ENCODE assay signal across 26 mouse cellular contexts in genomic region chr5:35434038-35434437, GRCm38 (mm10). TPM values are rescaled to one million over a fixed set of nuclear protein-coding genes. Genes with fewer than 3 reads are reported as not detected.
DNase-seq lines count a peak whose midpoint lies in the region; ATAC-seq and TF ChIP-seq lines count a peak whose summit lies in the region.
"Had no signal": no experiment of that assay in that cellular context is flagged by ENCODE, and none has a peak within 500 bp of the region (broad histone marks: within the 10 kb centered on the region; RNA-seq: fewer than 3 reads in every experiment).

No protein-coding gene starts in this region.

- no peaks in the 10 kb centered on the region for H3K9me3 ChIP-seq in forebrain, postnatal 0 days (ENCODE audit: low read length)
- H3K9me3 ChIP-seq in forebrain, embryonic 16.5 days (ENCODE audit: control insufficient read depth, low read length): no peaks in the 10 kb centered on the region
- peaks cover 5% of the 10 kb centered on the region; the same call in 1 of the 2 replicates for H3K9me3 ChIP-seq in liver, embryonic 12.5 days (replicated peaks)
- peaks cover 23% of the 10 kb centered on the region for H3K9me3 ChIP-seq in CH12.LX (replicated peaks; ENCODE audit: low read length)
- H3K9me3 ChIP-seq: forebrain, embryonic 13.5 days; limb, embryonic 13.5 days had no signal

- TF ChIP-seq CTCF in forebrain, postnatal 0 days (IDR thresholded peaks at IDR 0.05; ENCODE audit: low read depth): peak; percentile 37
- TF ChIP-seq CTCF in liver, adult 2 months (IDR thresholded peaks at IDR 0.05; ENCODE audit: low read depth, low read length): peak; percentile 57
- TF ChIP-seq CTCF in CH12.LX (conservative IDR thresholded peaks at IDR 0.05 in 1 of 2, IDR thresholded peaks at IDR 0.05 in 1 of 2; ENCODE audit: low read depth in 2 of 2, low read length in 2 of 2): peak; percentile 28 to 53; a peak in 2 of 4 replicates
- peak; percentile 23; the same call in 1 of the 2 replicates for TF ChIP-seq CTCF in bone marrow macrophage, adult 2 months (IDR thresholded peaks at IDR 0.05; ENCODE audit: low read depth, low read length)

- no peaks in the 10 kb centered on the region for H3K79me2 ChIP-seq in liver, adult 2 months (ENCODE audit: control insufficient read depth, insufficient read depth, low read length)
- H3K79me2 ChIP-seq in CH12.LX (replicated peaks; ENCODE audit: control insufficient read depth, extremely low read depth, insufficient read depth, poor library complexity, severe bottlenecking): no peaks in the 10 kb centered on the region

- 47% methylated on average over 5 of the region's 5 CpGs for WGBS in forebrain, postnatal 0 days
- 51% methylated on average over 5 of the region's 5 CpGs for WGBS in forebrain, embryonic 16.5 days
- WGBS in liver, adult 2 months: 42% methylated on average over 5 of the region's 5 CpGs
- 31% methylated on average over 5 of the region's 5 CpGs for WGBS in liver, embryonic 12.5 days (ENCODE audit: insufficient replicate concordance)

- H3K27me3 ChIP-seq in forebrain, postnatal 0 days (ENCODE audit: insufficient read depth, low read length): no peaks in the 10 kb centered on the region
- no peaks in the 10 kb centered on the region for H3K27me3 ChIP-seq in forebrain, embryonic 16.5 days (replicated peaks; ENCODE audit: control insufficient read depth, insufficient read depth, low read length)
- no peaks in the 10 kb centered on the region for H3K27me3 ChIP-seq in liver, adult 2 months (ENCODE audit: control insufficient read depth, insufficient read depth, low read length)
- no peaks in the 10 kb centered on the region for H3K27me3 ChIP-seq in liver, embryonic 12.5 days (replicated peaks)
- peaks cover 60% of the 10 kb centered on the region for H3K27me3 ChIP-seq in CH12.LX (replicated peaks)
- H3K27me3 ChIP-seq: forebrain, embryonic 13.5 days had no signal

- TF ChIP-seq EP300 in CH12.LX (IDR thresholded peaks at IDR 0.05; ENCODE audit: low read length): no peak

- no peak for TF ChIP-seq POLR2A in liver, adult 2 months (IDR thresholded peaks at IDR 0.05; ENCODE audit: extremely low read depth, insufficient read depth, low read length)
- no peak for TF ChIP-seq POLR2A in CH12.LX (IDR thresholded peaks at IDR 0.05; ENCODE audit: low read depth, low read length)
- TF ChIP-seq POLR2A in bone marrow macrophage, adult 2 months (IDR thresholded peaks at IDR 0.05; ENCODE audit: borderline replicate concordance, low read depth, low read length): no peak

- no peak for DNase-seq in forebrain, postnatal 0 days
- DNase-seq in liver, adult 2 months (ENCODE audit: extremely low read depth, low read depth, low spot score): no peak
- no peak for DNase-seq in CH12.LX (ENCODE audit: extremely low read depth)
- DNase-seq in right cerebral cortex, postnatal 10 days (ENCODE audit: low spot score in 2 of 2): no peak
- DNase-seq in cerebellum, postnatal 4 days (ENCODE audit: low spot score in 2 of 2): no peak
- DNase-seq: B cell, adult 2 months; cerebellum, adult 9-10 months; gastrocnemius, adult 2 months; heart, adult 11 months; midbrain, embryonic 14.5 days; spleen, adult 18-20 months; thymus, postnatal 14 days had no signal

- no peaks in the 10 kb centered on the region for H3K36me3 ChIP-seq in forebrain, postnatal 0 days (ENCODE audit: insufficient read depth)
- no peaks in the 10 kb centered on the region for H3K36me3 ChIP-seq in forebrain, embryonic 16.5 days (ENCODE audit: control insufficient read depth, insufficient read depth)
- no peaks in the 10 kb centered on the region for H3K36me3 ChIP-seq in liver, adult 2 months (ENCODE audit: control insufficient read depth, insufficient read depth, low read length)
- no peaks in the 10 kb centered on the region for H3K36me3 ChIP-seq in liver, embryonic 12.5 days
- H3K36me3 ChIP-seq in CH12.LX (replicated peaks in 1 of 2; ENCODE audit: control insufficient read depth in 1 of 2, insufficient read depth in 1 of 2, low read length in 1 of 2): no peaks in the 10 kb centered on the region
- H3K36me3 ChIP-seq: hindbrain, embryonic 10.5 days; limb, embryonic 13.5 days had no signal

- TF ChIP-seq RAD21 in CH12.LX (IDR thresholded peaks at IDR 0.05; ENCODE audit: low read depth, low read length): no peak

- dilution Hi-C loops in CH12.LX (cut with MboI; ENCODE audit: extremely low pct_ligation_motif_present, extremely low pct_unique_long_range_greater_than_20kb, low sequenced_read_pairs): no loop called here

- no peak overlapping the region for H3K4me3 ChIP-seq in forebrain, postnatal 0 days (ENCODE audit: low read depth, low read length)
- no peak overlapping the region for H3K4me3 ChIP-seq in forebrain, embryonic 16.5 days (replicated peaks; ENCODE audit: low read length)
- H3K4me3 ChIP-seq in liver, adult 2 months (ENCODE audit: insufficient read depth, low read depth, low read length): no peak overlapping the region
- H3K4me3 ChIP-seq in liver, embryonic 12.5 days: no peak overlapping the region
- no peak overlapping the region for H3K4me3 ChIP-seq in CH12.LX (replicated peaks in 1 of 3; ENCODE audit: low read depth in 2 of 3, low read length in 2 of 3, poor library complexity in 1 of 3)
- H3K4me3 ChIP-seq in bone marrow macrophage, adult 2 months (ENCODE audit: insufficient read depth, low read length): no peak overlapping the region
- H3K4me3 ChIP-seq: forebrain, embryonic 13.5 days; gastrocnemius, adult 2 months; hindbrain, embryonic 10.5 days; limb, embryonic 13.5 days had no signal

- H3K4me2 ChIP-seq in forebrain, postnatal 0 days (ENCODE audit: low read depth): no peak overlapping the region
- no peak overlapping the region for H3K4me2 ChIP-seq in forebrain, embryonic 16.5 days (ENCODE audit: low read length)
- no peak overlapping the region for H3K4me2 ChIP-seq in liver, embryonic 12.5 days
- H3K4me2 ChIP-seq in CH12.LX (ENCODE audit: insufficient read depth, low read depth, poor library complexity, severe bottlenecking): no peak overlapping the region
- H3K4me2 ChIP-seq: forebrain, embryonic 13.5 days; limb, embryonic 13.5 days had no signal

- in situ Hi-C loops in CH12.LX (cut with MboI; ENCODE audit: low pct_ligation_motif_present, low pct_unique_long_range_greater_than_20kb, low sequenced_read_pairs): no loop called here

- no peaks in the 10 kb centered on the region for H3K4me1 ChIP-seq in forebrain, postnatal 0 days (ENCODE audit: insufficient read depth)
- H3K4me1 ChIP-seq in forebrain, embryonic 16.5 days (replicated peaks; ENCODE audit: control insufficient read depth, insufficient read depth, low read length): no peaks in the 10 kb centered on the region
- H3K4me1 ChIP-seq in liver, adult 2 months (ENCODE audit: control insufficient read depth, insufficient read depth, low read length): peaks cover 3% of the 10 kb centered on the region; the same call in 1 of the 2 replicates
- H3K4me1 ChIP-seq in liver, embryonic 12.5 days: no peaks in the 10 kb centered on the region
- no peaks in the 10 kb centered on the region; a peak in 1 of 4 replicates for H3K4me1 ChIP-seq in CH12.LX (ENCODE audit: control insufficient read depth in 1 of 2, insufficient read depth in 2 of 2)
- no peaks in the 10 kb centered on the region for H3K4me1 ChIP-seq in bone marrow macrophage, adult 2 months (ENCODE audit: control insufficient read depth, insufficient read depth, low read length)
- H3K4me1 ChIP-seq: forebrain, embryonic 13.5 days; hindbrain, embryonic 10.5 days; limb, embryonic 13.5 days had no signal

- ATAC-seq in forebrain, postnatal 0 days: no peak
- ATAC-seq in forebrain, embryonic 16.5 days: no peak
- no peak for ATAC-seq in liver, embryonic 12.5 days
- ATAC-seq: forebrain, embryonic 13.5 days; inflammation-experienced regulatory T-cells, adult 6 months had no signal

- H3K27ac ChIP-seq in forebrain, postnatal 0 days (ENCODE audit: low read depth, low read length): no peak overlapping the region
- H3K27ac ChIP-seq in forebrain, embryonic 16.5 days (ENCODE audit: low read length): no peak overlapping the region
- H3K27ac ChIP-seq in liver, adult 2 months (replicated peaks; ENCODE audit: insufficient read depth, low read depth, low read length): no peak overlapping the region
- H3K27ac ChIP-seq in liver, embryonic 12.5 days: no peak overlapping the region
- H3K27ac ChIP-seq in CH12.LX (ENCODE audit: insufficient read depth, low read depth): no peak overlapping the region
- no peak overlapping the region for H3K27ac ChIP-seq in bone marrow macrophage, adult 2 months (ENCODE audit: insufficient read depth, low read depth, low read length)
- H3K27ac ChIP-seq: forebrain, embryonic 13.5 days; gastrocnemius, adult 2 months; hindbrain, embryonic 10.5 days; limb, embryonic 13.5 days had no signal

- H3K9ac ChIP-seq in forebrain, postnatal 0 days: no peak overlapping the region
- no peak overlapping the region for H3K9ac ChIP-seq in forebrain, embryonic 16.5 days (replicated peaks; ENCODE audit: low read depth, low read length)
- H3K9ac ChIP-seq in liver, adult 2 months (ENCODE audit: low read depth, low read length): no peak overlapping the region
- no peak overlapping the region for H3K9ac ChIP-seq in liver, embryonic 12.5 days
- no peak overlapping the region for H3K9ac ChIP-seq in CH12.LX (ENCODE audit: insufficient read depth, low read depth)
- H3K9ac ChIP-seq: forebrain, embryonic 13.5 days; limb, embryonic 13.5 days had no signal

TF ChIP-seq in CH12.LX, 34 proteins besides CTCF, POLR2A, EP300 and RAD21 (continues in another document):
- TF ChIP-seq ZC3H11A (IDR thresholded peaks at IDR 0.05; ENCODE audit: low read depth, low read length) (no peak), TBP (conservative IDR thresholded peaks at IDR 0.05; ENCODE audit: low read depth, low read length) (no peak), POLR2AphosphoS2 (IDR thresholded peaks at IDR 0.05; ENCODE audit: low read depth, low read length) (no peak), HCFC1 (IDR thresholded peaks at IDR 0.05; ENCODE audit: low read depth, low read length) (no peak), CHD2 (IDR thresholded peaks at IDR 0.05; ENCODE audit: low read length) (no peak), NELFE (IDR thresholded peaks at IDR 0.05; ENCODE audit: low read depth, low read length) (no peak), JUN (IDR thresholded peaks at IDR 0.05; ENCODE audit: insufficient read depth, low read depth, low read length) (no peak), MAZ (IDR thresholded peaks at IDR 0.05; ENCODE audit: low read depth, low read length) (no peak)

RNA-seq across cellular contexts. Expression of gene Hmx1, which starts 45.1 kb away (rescaled TPM):
- total RNA-seq in forebrain, postnatal 0 days (2014; rRNA removed): 1.1 TPM in 1 of 2 replicates, not detected in the other
- polyA plus RNA-seq in forebrain, postnatal 0 days (2015; fragmentation: Nextera tagmentation; extraction: Ambion mirVana): not detected in 2 replicates
- polyA plus RNA-seq in forebrain, embryonic 16.5 days (2015; fragmentation: Nextera tagmentation; extraction: Ambion mirVana): not detected in 2 replicates
- total RNA-seq in liver, adult 2 months (2014; rRNA removed): not detected in 2 replicates
- polyA plus RNA-seq in liver, adult 2 months (2012; rRNA removed): not detected in 2 replicates
- polyA plus RNA-seq in liver, embryonic 12.5 days (2016; fragmentation: Nextera tagmentation; extraction: Ambion mirVana): 0.32 TPM in 1 of 2 replicates, not detected in the other
- total RNA-seq in CH12.LX (2012; rRNA removed) (not detected in 2 replicates), CH12.LX (2014; rRNA removed) (not detected in 2 replicates)
- not detected in 2 replicates for polyA plus RNA-seq in CH12.LX (2012; ENCODE audit: insufficient read length, low read depth)
- not detected in 2 replicates for polyA plus RNA-seq in bone marrow macrophage, adult 2 months (2012; ENCODE audit: insufficient read depth, insufficient read length, missing spikeins)
- total RNA-seq: adrenal gland, adult 18-20 months; gastrocnemius, adult 2 months; left cerebral cortex, adult 8-10 months; megakaryocyte, adult 5-6 weeks had no signal
- polyA plus RNA-seq: forebrain, embryonic 13.5 days; heart, embryonic 16.5 days; inflammation-experienced regulatory T-cells, adult 6 months; kidney, embryonic 16.5 days; lung, embryonic 16.5 days; midbrain, embryonic 14.5 days; stomach, embryonic 14.5 days had no signal
